Mouse (Mus musculus) hindbrain, embryonic 10.5 days (tissue): Measurements from ENCODE around the gene Ifitm1. TPM values are rescaled to one million over a fixed set of nuclear protein-coding genes. Genes with fewer than 3 reads are reported as not detected.

Experiments used
- DNase-seq: peaks from one replicate; pipeline ENCODE4 v3.0.0-alpha.2; 2017; ENCODE audit warnings: low spot score
- H3K27ac ChIP-seq: fragments of 300-500 bp; sonication (generic); 2 replicates; pipeline ENCODE4 v1.5.1; 2016; ENCODE audit warnings: mild to moderate bottlenecking, moderate library complexity
- H3K27me3 ChIP-seq: fragments of 300-500 bp; sonication (generic); 2 replicates; pipeline ENCODE4 v1.6.1; 2016; ENCODE audit warnings: mild to moderate bottlenecking; ENCODE audit not compliant: poor library complexity, insufficient read depth, severe bottlenecking
- H3K36me3 ChIP-seq: fragments of 300-500 bp; sonication (generic); 2 replicates; pipeline ENCODE4 v1.6.1; 2016; ENCODE audit warnings: mild to moderate bottlenecking, moderate library complexity
- H3K4me1 ChIP-seq: fragments of 300-500 bp; sonication (generic); replicated peaks from 2 replicates; pipeline ENCODE4 v1.6.1; 2016; ENCODE audit warnings: mild to moderate bottlenecking
- H3K4me3 ChIP-seq: fragments of 300-500 bp; sonication (generic); 2 replicates; pipeline ENCODE4 v1.5.1; 2016; ENCODE audit warnings: mild to moderate bottlenecking, moderate library complexity
- H3K9me3 ChIP-seq: fragments of 300-500 bp; sonication (generic); 2 replicates; pipeline ENCODE4 v1.6.1; 2016; ENCODE audit warnings: mild to moderate bottlenecking, moderate library complexity
- WGBS: fragments of 180-500 bp; shearing (Covaris S2); methylation state at CpG from one replicate; pipeline ENCODE4 v1.1.7; 2016; 5-methylcytosine and 5-hydroxymethylcytosine counted together
- polyA plus RNA-seq: library from polyadenylated mRNA; unstranded; fragments of >200 nt; fragmentation: Nextera tagmentation; extraction: Ambion mirVana; gene quantifications from 2 replicates; pipeline ENCODE4 v1.2.1, GENCODE M21; 2016

Ifitm1 gene
- polyA plus RNA-seq: 5.1 and 6.9 TPM in 2 replicates

- no peak within 1 kb of the TSS for H3K4me3 ChIP-seq
- peaks cover 21% of the 10 kb centered on the region for H3K4me1 ChIP-seq
- WGBS: 82% methylated on average over 4 of the region's 4 CpGs
- no peaks in the 10 kb centered on the region for H3K36me3 ChIP-seq
- H3K9me3 ChIP-seq: no peaks in the 10 kb centered on the region
- H3K27ac ChIP-seq: no peak within 1 kb of the TSS
- peaks cover 19% of the 10 kb centered on the region for H3K27me3 ChIP-seq
- DNase-seq: no peak
Observed at GRCm38 (mm10) chr7:140966921-140967320, at the start of gene Ifitm1. TSS of gene Ifitm1 (plus strand) at chr7:140967221.

DNA sequence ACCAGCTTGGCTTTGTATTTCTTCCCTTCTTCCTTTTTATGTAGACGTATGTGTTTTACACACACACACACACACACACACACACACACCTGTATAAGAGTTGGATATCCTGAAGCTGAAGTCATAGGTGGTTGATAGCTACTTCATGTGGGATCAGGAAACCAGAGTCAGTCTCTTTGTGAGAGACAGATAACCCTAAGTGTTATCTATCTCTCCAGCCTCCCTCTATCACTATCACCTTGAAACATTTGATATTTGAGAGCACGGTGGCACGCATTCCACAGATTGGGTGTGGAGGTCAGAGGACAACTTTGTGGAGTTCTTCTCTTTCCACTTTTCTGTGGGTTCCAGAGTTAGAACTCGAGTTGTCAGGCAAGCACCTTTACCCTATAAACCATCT is 47.1 kb upstream of the Ifitm1 start:
- Histone ChIP-seq H3K4me3 (no peak overlapping the region), H3K36me3 (no peaks in the 10 kb centered on the region), H3K4me1 (peaks cover 23% of the 10 kb centered on the region), H3K9me3 (no peaks in the 10 kb centered on the region), H3K27me3 (peaks cover 71% of the 10 kb centered on the region), H3K27ac (no peak overlapping the region)
- 76% methylated on average over 4 of the region's 4 CpGs for WGBS
- DNase-seq: no peak

- Histone ChIP-seq H3K27ac (no peak within 1 kb of the TSS), H3K27me3 (peaks cover 78% of the 10 kb centered on the region), H3K4me1 (peaks cover 23% of the 10 kb centered on the region), H3K4me3 (peak within 1 kb of the TSS; percentile 56; the same call in 1 of the 2 replicates), H3K36me3 (no peaks in the 10 kb centered on the region), H3K9me3 (no peaks in the 10 kb centered on the region)
- DNase-seq: no peak
- 76% methylated on average over 8 of the region's 8 CpGs for WGBS
Observed at GRCm38 (mm10) chr7:140920418-140921029, 46.5 kb upstream of the Ifitm1 start, which contains the start of gene Nlrp6. TSS of gene Nlrp6 (plus strand) at chr7:140920902.

DNA sequence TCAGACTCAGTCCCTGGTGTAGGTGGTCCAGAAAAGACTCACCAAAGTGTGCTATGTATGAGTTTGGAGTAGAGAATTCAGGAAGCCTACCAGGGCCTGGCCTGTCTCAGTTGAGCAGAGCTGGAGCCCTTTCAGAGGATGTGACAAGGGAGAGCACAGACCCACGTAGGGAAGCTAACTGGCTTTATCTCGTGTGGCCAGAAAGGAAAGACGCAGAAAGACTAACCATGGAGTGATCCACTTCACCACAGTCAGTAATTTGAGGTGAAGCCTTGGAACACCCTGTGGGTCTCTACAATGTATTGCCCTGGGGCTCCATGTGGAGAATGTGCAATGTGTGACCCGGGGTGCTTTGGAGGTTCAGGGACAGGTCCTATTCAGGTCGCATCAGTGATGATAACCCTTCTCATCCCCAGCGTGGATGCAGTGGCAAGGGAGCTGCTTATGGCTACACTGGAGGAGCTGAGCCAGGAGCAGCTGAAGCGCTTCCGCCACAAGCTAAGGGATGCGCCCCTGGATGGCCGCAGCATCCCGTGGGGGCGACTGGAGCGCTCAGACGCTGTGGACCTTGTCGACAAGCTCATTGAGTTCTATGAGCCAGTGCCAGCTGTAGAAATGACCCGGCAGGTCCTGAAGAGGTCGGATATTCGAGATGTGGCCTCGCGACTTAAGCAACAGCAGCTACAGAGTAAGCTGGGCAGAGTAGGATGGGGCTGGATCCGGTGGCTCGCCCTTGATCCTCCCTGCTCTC is 45.6 kb upstream of the Ifitm1 start:
- peaks cover 23% of the 10 kb centered on the region for H3K4me1 ChIP-seq
- no peak for DNase-seq
- peak overlapping the region; percentile 56; the same call in 1 of the 2 replicates for H3K4me3 ChIP-seq
- H3K27me3 ChIP-seq: peaks cover 85% of the 10 kb centered on the region
- H3K27ac ChIP-seq: no peak overlapping the region
- 27% methylated on average over 22 of the region's 22 CpGs for WGBS
- no peaks in the 10 kb centered on the region for H3K36me3 ChIP-seq
- H3K9me3 ChIP-seq: no peaks in the 10 kb centered on the region

- H3K4me1 ChIP-seq: peaks cover 23% of the 10 kb centered on the region
- H3K27me3 ChIP-seq: peaks cover 88% of the 10 kb centered on the region
- under 1% methylated on average over 49 of the region's 49 CpGs for WGBS
- peak overlapping the region; percentile 56 for H3K4me3 ChIP-seq
- H3K9me3 ChIP-seq: no peaks in the 10 kb centered on the region
- H3K36me3 ChIP-seq: no peaks in the 10 kb centered on the region
- DNase-seq: peak; percentile 51
- peak overlapping the region; percentile 59 for H3K27ac ChIP-seq
Observed at GRCm38 (mm10) chr7:140922398-140923069, 44.5 kb upstream of the Ifitm1 start.

- 21% methylated on average over 30 of the region's 30 CpGs for WGBS
- H3K36me3 ChIP-seq: no peaks in the 10 kb centered on the region
- no peaks in the 10 kb centered on the region for H3K9me3 ChIP-seq
- H3K27me3 ChIP-seq: peaks cover 81% of the 10 kb centered on the region
- DNase-seq: no peak
- H3K27ac ChIP-seq: peak overlapping the region; percentile 59
- peaks cover 23% of the 10 kb centered on the region for H3K4me1 ChIP-seq
- H3K4me3 ChIP-seq: peak overlapping the region; percentile 56
Observed at GRCm38 (mm10) chr7:140923070-140923775, 43.8 kb upstream of the Ifitm1 start.

DNA sequence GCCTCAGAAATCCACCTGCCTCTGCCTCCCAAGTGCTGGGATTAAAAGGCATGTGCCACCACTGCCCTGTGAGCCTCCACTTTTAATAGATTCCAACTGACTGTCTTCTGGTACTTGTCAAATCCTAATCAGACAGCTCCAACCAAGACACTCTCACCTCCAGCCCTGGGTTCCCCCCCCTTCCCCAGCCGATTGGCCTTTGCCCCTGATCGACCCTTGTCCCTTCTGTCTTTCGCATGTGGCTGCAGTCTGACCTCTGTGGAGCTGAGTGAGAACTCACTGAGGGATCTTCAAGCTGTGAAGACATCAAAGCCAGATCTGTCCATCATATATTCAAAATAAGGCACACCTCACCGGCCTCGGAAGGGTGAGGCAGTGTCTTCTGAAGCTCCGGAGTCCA is 39.8 kb upstream of the Ifitm1 start:
- WGBS: 80% methylated on average over 6 of the region's 6 CpGs
- no peak for DNase-seq
- H3K9me3 ChIP-seq: no peaks in the 10 kb centered on the region
- no peaks in the 10 kb centered on the region for H3K36me3 ChIP-seq
- H3K27ac ChIP-seq: no peak overlapping the region
- H3K4me3 ChIP-seq: no peak overlapping the region
- H3K4me1 ChIP-seq: peaks cover 15% of the 10 kb centered on the region
- peaks cover 45% of the 10 kb centered on the region for H3K27me3 ChIP-seq

GRCm38 (mm10) chr7:140938436-140938835 is 28.6 kb upstream of the Ifitm1 start:
- WGBS: 40% methylated on average over 3 of the region's 3 CpGs
- no peak for DNase-seq
- peaks cover 29% of the 10 kb centered on the region for H3K4me1 ChIP-seq
- H3K4me3 ChIP-seq: no peak overlapping the region
- no peaks in the 10 kb centered on the region for H3K36me3 ChIP-seq
- H3K9me3 ChIP-seq: no peaks in the 10 kb centered on the region
- H3K27ac ChIP-seq: no peak overlapping the region
- no peaks in the 10 kb centered on the region for H3K27me3 ChIP-seq

- Histone ChIP-seq H3K9me3 (no peaks in the 10 kb centered on the region), H3K4me3 (no peak overlapping the region), H3K4me1 (peaks cover 29% of the 10 kb centered on the region), H3K27ac (no peak overlapping the region), H3K36me3 (no peaks in the 10 kb centered on the region), H3K27me3 (no peaks in the 10 kb centered on the region)
- no peak for DNase-seq
- WGBS: 18% methylated on average over 2 of the region's 2 CpGs
Observed at GRCm38 (mm10) chr7:140938896-140939295, 28.1 kb upstream of the Ifitm1 start.

DNA sequence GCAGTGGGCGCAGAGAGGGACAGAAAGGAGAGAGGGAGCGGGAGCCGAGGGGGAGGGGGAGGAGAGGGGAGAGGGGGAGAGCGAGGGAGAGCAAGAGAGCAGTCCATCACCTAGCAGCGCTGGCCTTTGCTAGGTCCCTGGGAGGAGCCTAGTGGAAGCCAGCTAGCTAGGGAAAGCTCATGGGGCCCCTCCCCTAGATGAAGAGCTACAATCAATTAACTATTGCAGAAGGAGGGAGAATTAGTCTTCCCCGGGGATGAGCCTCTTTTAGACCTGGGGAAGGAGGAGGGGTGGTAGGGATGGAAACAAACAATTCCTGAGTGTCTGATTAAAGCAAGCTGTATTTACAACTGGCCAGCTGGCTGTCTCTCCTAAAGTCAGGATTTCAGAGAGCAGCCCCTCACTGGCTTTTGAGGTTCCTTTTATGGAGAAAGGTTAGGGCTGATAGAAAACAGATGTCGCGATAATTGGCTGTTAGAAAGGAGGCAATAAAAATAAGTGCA is 27.3 kb upstream of the Ifitm1 start:
- no peak overlapping the region for H3K4me3 ChIP-seq
- H3K36me3 ChIP-seq: peaks cover 2% of the 10 kb centered on the region; the same call in 1 of the 2 replicates
- no peaks in the 10 kb centered on the region for H3K27me3 ChIP-seq
- H3K9me3 ChIP-seq: no peaks in the 10 kb centered on the region
- peak overlapping the region; percentile 50 for H3K27ac ChIP-seq
- DNase-seq: peak; percentile 50
- 10% methylated on average over 8 of the region's 8 CpGs for WGBS
- H3K4me1 ChIP-seq: peaks cover 29% of the 10 kb centered on the region

- Histone ChIP-seq H3K27ac (peak within 1 kb of the TSS; percentile 93), H3K9me3 (no peaks in the 10 kb centered on the region), H3K4me3 (peak within 1 kb of the TSS; percentile 65), H3K36me3 (peaks cover 18% of the 10 kb centered on the region), H3K4me1 (peaks cover 29% of the 10 kb centered on the region), H3K27me3 (no peaks in the 10 kb centered on the region)
- DNase-seq: peak; percentile 89
- 4% methylated on average over 33 of the region's 33 CpGs for WGBS
Observed at GRCm38 (mm10) chr7:140941222-140942051, 25.6 kb upstream of the Ifitm1 start, which contains the start of gene Pgghg. TSS of gene Pgghg (plus strand) at chr7:140941391.
